Mouse (Mus musculus): ENCODE measurements at regions not wholly inside any gene's neighbourhood (a gene's known extent, or its start where the extent isn't known, plus 50 kb on each side); places are given as distances from the start of the nearest gene placed in this dataset.
A peak's percentile ranks its signal among the peaks of the same experiment; 100 is the strongest.

DNA sequence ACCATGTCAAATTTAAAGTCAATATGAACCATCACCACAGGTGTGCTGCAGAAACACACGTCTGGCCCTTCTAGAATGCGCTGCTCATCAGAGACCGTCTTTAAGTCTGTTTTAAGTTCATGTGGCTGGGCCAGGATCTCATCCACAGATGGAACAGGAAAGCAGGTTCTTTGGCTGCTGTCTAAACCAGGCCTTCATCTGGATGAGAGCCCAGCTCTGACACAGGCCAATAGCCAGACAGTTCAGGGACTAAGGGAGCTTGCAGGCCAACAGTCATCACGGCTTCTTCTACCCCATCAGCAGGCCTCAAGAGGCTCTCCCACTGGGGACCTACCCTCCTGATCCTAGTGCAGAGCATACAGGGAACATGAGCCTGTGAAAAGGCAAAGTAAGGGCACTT lies 185.4 kb upstream of the Eci2 start:
- peak; percentile 16 to 40 for DNase-seq

- no peak for DNase-seq
These were observed 187.3 kb upstream of the Eci2 start for GRCm38 (mm10) chr13:35214219-35214618.

DNA sequence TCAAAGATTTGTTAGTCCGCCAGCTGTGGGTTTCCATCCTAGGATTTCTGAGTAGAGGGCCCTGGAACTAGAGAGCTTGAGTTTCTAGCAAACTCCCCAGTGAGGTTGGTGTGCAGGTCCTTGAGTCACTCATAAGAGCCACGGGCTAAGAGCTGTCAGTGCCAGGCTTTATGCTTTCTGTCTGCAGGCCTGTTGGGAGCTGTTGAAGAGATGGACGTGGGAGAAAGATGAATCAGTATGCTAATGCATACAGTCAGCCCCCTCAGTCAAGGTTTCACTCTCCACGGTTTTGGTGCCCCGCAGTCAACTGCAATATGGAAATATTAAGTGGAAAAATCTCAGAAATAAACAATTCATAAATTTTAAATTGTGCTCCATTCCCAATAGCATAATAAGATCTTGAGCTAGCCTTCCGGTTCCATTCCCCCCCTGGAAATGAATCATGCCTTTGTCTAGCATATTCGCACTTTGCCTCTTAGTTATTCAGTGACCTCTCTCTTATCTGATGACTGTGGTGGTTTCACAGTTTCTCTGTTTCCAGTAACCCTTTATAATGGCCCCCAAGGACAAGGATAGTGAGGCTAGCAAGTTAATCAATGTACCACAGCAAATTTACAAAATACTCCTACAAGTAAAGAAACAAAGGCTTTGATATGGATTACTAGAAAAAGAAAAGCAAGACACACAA lies 199.4 kb upstream of the Eci2 start:
- no peak for DNase-seq

DNA sequence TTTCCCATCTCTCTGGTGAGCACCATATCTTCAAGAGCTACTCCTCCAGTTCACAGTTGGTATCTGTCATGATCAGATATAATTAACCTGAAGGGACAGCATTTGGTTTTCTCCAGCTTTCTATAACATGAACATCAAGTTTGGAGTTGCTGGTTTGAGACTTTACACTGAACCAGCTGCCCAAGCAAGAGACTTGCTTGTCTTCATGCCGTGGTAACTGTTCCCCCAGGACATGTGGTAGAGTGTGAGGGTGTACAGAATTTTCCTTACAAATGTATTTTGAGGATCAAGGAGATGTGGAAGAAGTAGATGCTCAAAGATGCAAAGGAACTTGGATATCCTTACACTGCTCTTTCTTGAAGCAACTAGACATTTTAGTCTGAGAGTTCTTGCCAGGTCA lies 200.0 kb upstream of the Eci2 start:
- no peak for DNase-seq

DNA sequence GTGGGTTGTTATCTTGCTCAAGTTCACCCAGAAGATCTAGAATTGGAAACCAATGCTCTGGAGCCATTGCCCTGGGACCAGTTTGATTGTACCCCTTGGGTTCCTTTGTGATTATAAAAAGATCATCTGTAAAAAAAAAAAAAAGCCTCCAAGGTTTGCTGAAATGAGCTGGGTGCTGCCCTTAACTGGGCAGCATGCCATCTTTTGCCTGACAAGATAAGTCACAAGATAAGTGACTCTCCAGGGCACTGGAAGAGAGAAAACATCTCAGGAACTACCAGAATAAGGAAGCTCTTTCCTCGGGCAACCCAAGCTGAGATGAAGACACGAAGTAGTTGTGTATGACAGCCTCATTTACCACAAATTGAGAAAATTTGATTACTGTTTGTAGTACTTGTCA lies 202.7 kb upstream of the Eci2 start:
- DNase-seq = no peak

DNA sequence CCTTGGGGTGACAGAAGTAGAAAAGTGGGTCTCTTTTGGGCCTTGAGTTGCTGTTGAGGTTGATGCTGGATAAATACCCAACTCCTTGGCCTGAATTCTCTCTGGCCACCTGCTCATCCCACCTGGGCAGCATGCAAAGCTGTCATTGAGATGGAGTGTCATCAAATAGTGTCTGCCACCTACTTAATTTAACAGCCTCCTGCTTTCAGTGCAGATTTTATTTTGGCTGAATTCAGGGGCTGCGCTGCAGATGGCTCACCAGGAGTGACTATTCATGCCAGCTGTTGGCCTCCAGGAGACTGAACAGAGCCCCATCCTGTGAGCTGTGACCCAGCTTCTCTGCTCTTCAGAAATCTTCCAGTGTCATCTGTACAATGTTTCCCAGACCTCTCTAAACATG lies 206.7 kb upstream of the Eci2 start:
- no peak for DNase-seq

- no peak for DNase-seq
These were observed 214.5 kb upstream of the Eci2 start for GRCm38 (mm10) chr13:35241443-35241842.

GRCm38 (mm10) chr13:35243946-35244345 lies 217.1 kb upstream of the Eci2 start:
- no peak for DNase-seq

DNA sequence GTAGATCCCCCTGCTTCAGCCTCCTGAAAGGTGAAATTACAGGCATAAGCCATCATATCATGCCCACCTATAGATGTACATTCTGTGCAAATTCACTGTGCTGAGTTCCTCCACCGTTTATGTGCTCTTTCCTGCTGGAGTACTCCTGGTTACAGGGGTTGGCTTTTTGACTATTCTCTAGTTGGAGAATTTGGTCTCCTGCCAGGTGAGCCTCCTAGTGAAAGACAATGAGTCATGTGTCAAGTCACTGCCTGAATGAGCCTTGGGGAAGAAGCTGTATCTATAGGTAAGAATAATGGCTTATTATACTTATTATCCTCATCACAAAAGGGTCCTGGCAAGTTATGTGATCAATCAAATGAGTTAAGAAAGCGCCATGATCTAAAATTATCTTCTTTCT lies 230.5 kb upstream of the Eci2 start:
- no peak for DNase-seq

- no peak for DNase-seq
These were observed 231.8 kb upstream of the Eci2 start for GRCm38 (mm10) chr13:35258720-35259119.

GRCm38 (mm10) chr13:35283959-35284358 lies 257.1 kb upstream of the Eci2 start:
- DNase-seq = no peak

GRCm38 (mm10) chr13:35302088-35302487 lies 275.2 kb upstream of the Eci2 start:
- no peak for DNase-seq

- no peak for DNase-seq
These were observed 289.9 kb upstream of the Eci2 start for GRCm38 (mm10) chr13:35316772-35317171.

DNA sequence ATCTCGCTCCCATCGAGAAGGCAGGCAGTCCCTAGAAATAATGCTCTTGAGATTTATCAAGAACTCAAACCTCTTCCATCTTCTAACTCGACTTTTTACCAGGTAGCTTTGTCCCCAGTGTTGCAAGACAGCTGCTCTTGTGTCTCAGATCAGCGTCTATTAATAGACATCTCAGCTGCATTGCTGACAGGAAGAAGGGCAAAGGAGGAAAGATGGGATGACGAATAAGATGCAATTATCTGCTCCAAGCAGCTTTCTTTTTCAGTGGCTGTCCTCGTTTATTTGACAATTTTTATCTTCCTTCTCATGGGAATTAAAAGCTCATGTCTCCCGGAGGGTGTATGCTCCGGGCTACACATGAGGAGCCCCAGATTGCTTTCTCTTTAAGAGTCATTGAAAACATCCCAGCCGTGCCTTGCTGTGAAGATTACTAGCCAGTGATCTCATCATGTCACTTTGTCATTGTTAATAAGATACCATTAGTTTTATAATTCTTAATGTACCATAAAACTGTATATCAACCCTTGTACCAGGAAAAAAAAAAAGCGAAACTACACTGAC lies 299.9 kb upstream of the Eci2 start:
- DNase-seq = peak; percentile 2 to 3

GRCm38 (mm10) chr13:35328320-35328719 lies 301.4 kb upstream of the Eci2 start:
- DNase-seq = no peak

DNA sequence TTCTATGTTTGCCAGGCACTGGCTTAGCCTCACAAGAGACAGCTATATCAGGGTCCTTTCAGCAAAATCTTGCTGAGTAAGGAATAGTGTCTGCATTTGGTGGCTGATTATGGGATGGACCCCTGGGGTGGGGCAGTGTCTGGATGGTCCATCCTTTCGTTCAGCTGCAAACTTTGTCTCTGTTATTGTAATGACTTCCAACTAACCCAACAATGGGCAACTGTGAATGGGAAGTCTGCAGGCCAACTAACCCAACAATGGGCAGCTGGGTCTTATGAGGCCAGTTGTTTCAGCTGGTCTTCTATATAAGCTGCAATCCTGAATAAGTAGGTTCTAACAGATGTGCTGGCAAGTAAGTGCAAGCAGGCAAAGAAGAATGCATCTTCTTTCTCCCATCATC lies 304.0 kb upstream of the Eci2 start:
- no peak for DNase-seq

- no peak for DNase-seq
These were observed 314.0 kb upstream of the Cdyl start for GRCm38 (mm10) chr13:35345507-35346129.

DNA sequence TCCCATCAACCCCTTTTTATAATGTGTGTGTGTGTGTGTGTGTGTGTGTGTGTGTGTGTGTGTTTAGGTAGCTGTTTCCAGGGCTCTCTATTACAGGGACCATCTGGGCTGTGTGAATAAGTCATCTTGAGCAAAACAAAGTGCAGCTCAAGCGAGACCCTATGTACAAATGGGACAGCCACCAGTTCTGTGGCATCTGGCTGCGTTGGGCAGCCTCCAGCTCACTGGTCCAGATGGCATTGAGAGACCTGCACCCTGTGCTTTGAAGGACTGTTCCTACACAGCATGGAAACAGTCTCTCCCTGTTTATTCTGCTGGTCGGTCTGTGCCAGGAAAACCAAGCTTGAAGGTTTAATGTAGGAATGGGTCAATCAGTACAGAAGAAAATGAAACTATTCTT lies 311.4 kb upstream of the Cdyl start:
- DNase-seq = no peak

DNA sequence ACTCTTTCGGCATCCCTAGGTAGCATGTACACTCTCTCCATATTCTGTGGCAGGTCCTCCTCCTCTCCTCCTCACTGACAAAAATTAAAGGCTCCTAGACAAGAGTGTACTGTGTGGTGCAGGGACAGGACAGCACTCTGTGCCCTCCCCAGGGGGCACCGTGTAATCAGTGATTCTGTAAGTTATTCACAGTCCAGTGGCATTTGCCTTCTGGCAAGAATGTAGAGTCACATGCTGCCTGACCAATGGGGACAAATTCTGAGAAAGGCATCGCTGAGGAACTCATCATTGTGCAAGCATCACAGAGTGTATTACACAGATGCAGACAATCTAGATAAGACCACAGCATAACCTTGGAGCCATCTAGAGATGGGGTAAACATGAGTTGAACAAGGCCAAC lies 300.3 kb upstream of the Cdyl start:
- DNase-seq = no peak

DNA sequence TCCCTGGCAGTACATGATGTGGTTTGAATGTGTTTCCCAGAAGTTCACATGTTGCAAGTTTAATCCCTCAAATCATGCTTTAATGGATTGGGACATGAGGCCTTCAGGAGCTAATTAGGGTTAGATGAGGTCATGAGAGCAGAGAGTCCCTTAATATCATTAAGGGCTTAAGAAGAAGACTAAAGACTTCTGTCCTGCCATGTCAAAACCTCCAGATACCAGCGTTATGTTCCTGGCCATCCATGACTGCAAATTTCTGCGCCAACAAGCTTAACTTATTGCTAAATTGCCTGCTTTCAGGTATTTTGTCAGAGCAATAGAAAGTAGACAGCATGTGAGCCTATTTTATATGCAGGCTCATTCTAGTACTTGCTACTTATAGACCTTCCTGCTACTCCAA lies 282.1 kb upstream of the Cdyl start:
- no peak for DNase-seq

GRCm38 (mm10) chr13:35379500-35379899 lies 280.1 kb upstream of the Cdyl start:
- DNase-seq = no peak

- DNase-seq = no peak
These were observed 279.2 kb upstream of the Cdyl start for GRCm38 (mm10) chr13:35380224-35381009.

DNA sequence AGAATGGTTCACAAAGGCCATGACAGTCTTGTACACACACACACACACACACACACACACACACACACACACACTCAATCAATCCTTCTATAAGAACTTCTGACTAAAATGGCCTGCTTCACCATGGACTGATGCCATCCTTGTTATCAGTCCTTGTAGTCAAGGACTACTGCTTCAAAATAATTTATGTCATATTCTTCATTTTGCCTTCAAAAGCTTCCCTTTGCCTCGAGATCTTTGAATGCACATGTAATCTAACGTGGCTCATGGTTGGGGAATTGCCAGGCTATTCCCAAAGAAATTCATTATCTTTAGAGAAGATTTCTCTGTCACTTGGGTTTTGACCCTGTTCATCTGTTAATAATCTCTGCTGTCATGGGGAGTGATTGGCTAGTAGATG lies 278.0 kb upstream of the Cdyl start:
- no peak for DNase-seq
